Mouse (Mus musculus) C2C12 (cell line): ENCODE measurements around the gene Ost4. TPM values are rescaled to one million over a fixed set of nuclear protein-coding genes. Genes with fewer than 3 reads are reported as not detected.

Experiments used
- H3K27me3 ChIP-seq: one replicate; pipeline ENCODE4 v1.6.1; 2011; ENCODE audit not compliant: control insufficient read depth, insufficient read depth, insufficient read length
- H3K36me3 ChIP-seq: one replicate; pipeline ENCODE4 v1.6.1; 2011; ENCODE audit not compliant: control insufficient read depth, insufficient read depth
- H3K4me3 ChIP-seq: one replicate; pipeline ENCODE4 v1.5.1; 2011; ENCODE audit warnings: mild to moderate bottlenecking, control low read depth; ENCODE audit not compliant: poor library complexity, insufficient read depth, severe bottlenecking
- H3K79me2 ChIP-seq: one replicate; pipeline ENCODE4 v1.6.1; 2011; ENCODE audit not compliant: control insufficient read depth, insufficient read depth
- H3K79me3 ChIP-seq: one replicate; pipeline ENCODE4 v1.6.1; 2011; ENCODE audit warnings: low read depth, control low read depth
- H3ac ChIP-seq: one replicate; pipeline ENCODE3; 2011; ENCODE audit warnings: low read depth; ENCODE audit not compliant: control insufficient read depth, insufficient read length
- CEBPB ChIP-seq: IDR thresholded peaks from one replicate; pipeline ENCODE4 v1.6.1; 2011; ENCODE audit warnings: low read depth, mild to moderate bottlenecking, control low read depth, moderate library complexity
- CTCF ChIP-seq: IDR thresholded peaks from one replicate; pipeline ENCODE4 v1.5.1; 2011; ENCODE audit not compliant: control insufficient read depth, insufficient read depth, insufficient read length
- FOSL1 ChIP-seq: IDR thresholded peaks from one replicate; pipeline ENCODE4 v1.8.0; 2011; ENCODE audit warnings: mild to moderate bottlenecking, low read length; ENCODE audit not compliant: poor library complexity, insufficient read depth, severe bottlenecking
- MAX ChIP-seq: IDR thresholded peaks from one replicate; pipeline ENCODE4 v1.6.1; 2011; ENCODE audit warnings: mild to moderate bottlenecking, control low read depth
- MYOD1 ChIP-seq: IDR thresholded peaks from one replicate; pipeline ENCODE4 v1.6.1; 2011; ENCODE audit warnings: low read depth; ENCODE audit not compliant: control insufficient read depth, insufficient read length
- MYOG ChIP-seq: IDR thresholded peaks from one replicate; pipeline ENCODE4 v1.6.1; 2011; ENCODE audit not compliant: control insufficient read depth, insufficient read length; ENCODE audit errors: extremely low read depth
- USF1 ChIP-seq: IDR thresholded peaks from one replicate; pipeline ENCODE4 v1.6.1; 2011; ENCODE audit warnings: low read depth, mild to moderate bottlenecking, control low read depth, moderate library complexity
- polyA plus RNA-seq: library from polyadenylated mRNA; unstranded; fragments of >200 nt; fragmentation: generic; extraction: Trizol; gene quantifications from one replicate; pipeline ENCODE4 v1.2.1, GENCODE M21; 2012; ENCODE audit warnings: missing spikeins

Ost4 gene
- polyA plus RNA-seq, 1 experiment, result 348 TPM

DNA sequence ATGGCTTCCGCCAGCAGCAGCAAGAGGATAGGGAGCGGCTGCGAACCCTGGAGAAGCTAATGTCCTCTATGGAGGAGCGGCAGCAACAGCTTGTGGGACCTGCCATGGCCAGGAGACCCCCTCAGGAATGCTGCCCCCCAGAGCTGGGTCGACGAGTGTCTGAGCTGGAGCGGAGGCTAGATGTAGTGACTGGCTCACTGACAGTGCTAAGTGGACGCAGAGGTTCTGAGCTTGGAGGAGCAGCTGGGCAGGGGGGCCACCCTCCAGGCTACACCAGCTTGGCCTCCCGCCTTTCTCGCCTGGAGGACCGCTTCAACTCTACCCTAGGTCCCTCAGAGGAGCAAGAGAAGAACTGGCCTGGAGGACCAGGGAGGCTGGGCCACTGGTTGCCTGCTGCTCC, 9.8 kb upstream of the Ost4 start:
- Histone ChIP-seq H3K79me3 (no peaks in the 10 kb centered on the region), H3ac (no peak overlapping the region), H3K36me3 (no peaks in the 10 kb centered on the region), H3K79me2 (peaks cover 16% of the 10 kb centered on the region), H3K4me3 (no peak overlapping the region), H3K27me3 (no peaks in the 10 kb centered on the region)
- no peak for TF ChIP-seq MAX
- no peak for TF ChIP-seq USF1
- TF ChIP-seq CEBPB, result no peak
- TF ChIP-seq CTCF, result no peak
- no peak for TF ChIP-seq FOSL1
- no peak for TF ChIP-seq MYOD1
- TF ChIP-seq MYOG, result no peak

DNA sequence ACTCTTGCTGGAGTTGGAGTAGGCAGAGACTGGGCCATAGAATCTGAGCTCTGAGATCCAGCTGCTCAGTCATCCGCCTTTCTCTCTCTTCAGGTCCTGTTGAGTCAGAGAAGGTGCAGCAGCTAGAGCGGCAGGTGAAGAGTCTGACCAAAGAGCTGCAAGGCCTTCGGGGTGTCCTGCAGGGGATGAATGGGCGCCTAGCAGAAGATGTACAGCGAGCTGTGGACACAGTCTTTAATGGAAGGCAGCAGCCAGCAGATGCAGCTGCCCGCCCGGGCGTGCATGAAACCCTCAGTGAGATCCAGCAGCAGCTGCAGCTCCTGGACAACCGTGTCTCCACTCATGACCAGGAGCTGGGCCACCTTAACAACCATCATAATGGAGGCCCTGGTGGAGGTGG, 9.3 kb upstream of the Ost4 start:
- Histone ChIP-seq H3K4me3 (no peak overlapping the region), H3K27me3 (no peaks in the 10 kb centered on the region), H3ac (no peak overlapping the region), H3K79me3 (no peaks in the 10 kb centered on the region), H3K79me2 (peaks cover 16% of the 10 kb centered on the region), H3K36me3 (no peaks in the 10 kb centered on the region)
- TF ChIP-seq USF1 (no peak), MYOG (no peak), CEBPB (no peak), CTCF (no peak)

DNA sequence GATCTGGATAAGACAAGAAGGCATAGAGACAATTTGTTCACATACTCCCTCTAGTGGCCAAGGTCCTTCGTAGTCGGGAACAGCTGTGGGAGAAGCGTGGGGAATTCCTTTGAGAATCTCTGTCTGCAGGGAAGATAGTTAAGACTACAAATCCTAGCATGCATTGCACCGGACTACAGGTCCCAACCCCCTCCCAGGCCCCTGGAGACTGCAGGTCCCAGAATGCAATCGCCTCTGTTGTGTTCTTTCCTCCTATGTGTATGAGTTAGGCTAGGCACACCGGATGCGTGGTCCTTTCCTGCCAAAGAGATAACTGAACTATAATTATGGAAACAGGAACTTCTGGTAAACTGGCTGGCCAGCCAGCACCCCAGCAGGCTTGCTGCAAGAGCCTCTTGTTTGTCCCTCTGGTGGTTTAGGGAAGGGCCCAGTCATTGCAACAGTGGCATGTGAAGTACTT, 8.4 kb upstream of the Ost4 start:
- H3K27me3 ChIP-seq, result no peaks in the 10 kb centered on the region
- H3K79me2 ChIP-seq, result peaks cover 16% of the 10 kb centered on the region
- TF ChIP-seq FOSL1 (no peak), CEBPB (no peak), USF1 (no peak), MYOD1 (peak; percentile 54), MYOG (no peak), CTCF (peak; percentile 63), MAX (no peak)
- H3K4me3 ChIP-seq, result no peak overlapping the region
- no peak overlapping the region for H3ac ChIP-seq
- H3K36me3 ChIP-seq, result no peaks in the 10 kb centered on the region
- no peaks in the 10 kb centered on the region for H3K79me3 ChIP-seq

DNA sequence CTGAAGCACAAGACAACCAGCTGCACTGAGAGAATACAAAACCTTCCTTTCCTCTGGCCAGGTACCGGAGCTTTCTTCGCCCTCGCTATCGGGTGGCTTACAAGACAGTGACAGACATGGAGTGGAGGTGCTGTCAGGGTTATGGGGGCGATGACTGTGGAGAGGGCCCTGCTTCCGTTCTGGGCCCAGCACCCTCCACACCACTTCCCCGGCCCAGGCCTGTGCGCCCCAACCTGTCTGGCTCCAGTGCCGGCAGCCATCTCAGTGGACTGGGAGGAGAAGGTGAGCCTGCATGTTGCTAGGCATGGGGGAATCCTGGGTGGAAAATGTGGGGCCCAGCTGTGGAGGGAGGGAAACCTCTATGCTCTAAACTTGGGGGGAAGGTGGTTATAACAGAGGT, 7.9 kb upstream of the Ost4 start:
- Histone ChIP-seq H3ac (no peak overlapping the region), H3K4me3 (no peak overlapping the region), H3K79me2 (peaks cover 16% of the 10 kb centered on the region), H3K36me3 (no peaks in the 10 kb centered on the region), H3K27me3 (no peaks in the 10 kb centered on the region), H3K79me3 (no peaks in the 10 kb centered on the region)
- no peak for TF ChIP-seq CEBPB
- no peak for TF ChIP-seq USF1
- TF ChIP-seq FOSL1, result no peak
- no peak for TF ChIP-seq MYOD1
- no peak for TF ChIP-seq CTCF
- no peak for TF ChIP-seq MYOG
- no peak for TF ChIP-seq MAX

DNA sequence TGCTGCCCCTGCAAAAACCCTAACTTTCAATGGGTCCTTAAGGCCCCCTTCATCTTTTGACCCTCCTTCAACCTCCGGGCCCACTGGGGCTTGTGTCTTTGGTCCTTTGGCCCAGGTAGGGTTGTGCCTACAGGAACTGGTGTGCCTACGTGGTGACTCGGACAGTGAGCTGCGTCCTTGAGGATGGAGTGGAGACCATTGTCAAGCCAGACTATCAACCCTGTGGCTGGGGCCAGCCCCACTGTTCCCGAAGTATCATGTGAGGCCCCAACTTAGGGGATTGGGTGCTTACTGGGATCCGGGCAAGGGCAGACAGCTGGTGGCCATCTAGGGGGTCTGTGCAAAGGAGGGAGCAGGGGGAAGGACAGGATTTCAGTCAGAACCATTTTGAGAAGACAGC, 7.3 kb upstream of the Ost4 start:
- no peak overlapping the region for H3ac ChIP-seq
- H3K79me2 ChIP-seq, result peaks cover 16% of the 10 kb centered on the region
- no peaks in the 10 kb centered on the region for H3K79me3 ChIP-seq
- no peak for TF ChIP-seq MAX
- no peak for TF ChIP-seq CEBPB
- no peak for TF ChIP-seq MYOG
- no peak for TF ChIP-seq CTCF
- no peak for TF ChIP-seq FOSL1
- TF ChIP-seq MYOD1, result no peak
- TF ChIP-seq USF1, result no peak
- no peaks in the 10 kb centered on the region for H3K27me3 ChIP-seq
- H3K36me3 ChIP-seq, result no peaks in the 10 kb centered on the region
- H3K4me3 ChIP-seq, result no peak overlapping the region

DNA sequence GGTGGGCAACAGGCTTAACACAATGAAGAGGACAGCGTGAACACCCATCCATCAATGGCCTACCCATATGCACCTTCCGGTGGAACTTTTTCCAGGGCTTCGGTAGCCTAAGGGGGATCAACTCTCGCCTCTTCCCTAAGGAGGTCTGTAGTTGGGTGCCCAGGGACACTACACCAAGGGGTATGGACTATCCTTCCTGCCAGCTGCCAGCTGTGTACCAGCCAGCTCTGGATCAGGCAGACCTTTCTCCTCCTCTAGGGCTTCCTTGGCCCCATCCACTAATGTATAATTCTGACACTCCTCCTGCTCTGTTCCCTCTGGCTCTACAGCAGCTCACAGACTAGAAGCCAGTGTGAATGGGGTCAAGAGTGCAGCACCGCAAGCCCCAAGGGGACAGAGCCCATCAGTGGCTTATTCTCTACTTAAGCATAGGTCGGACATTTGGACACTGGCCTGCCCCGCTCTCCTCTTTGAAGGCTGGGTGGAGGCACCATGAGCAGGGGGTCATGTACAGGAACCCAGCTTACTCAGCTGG, 6.6 kb upstream of the Ost4 start:
- Histone ChIP-seq H3K36me3 (no peaks in the 10 kb centered on the region), H3ac (no peak overlapping the region), H3K4me3 (peak overlapping the region; percentile 23), H3K79me2 (peaks cover 16% of the 10 kb centered on the region), H3K27me3 (no peaks in the 10 kb centered on the region), H3K79me3 (no peaks in the 10 kb centered on the region)
- TF ChIP-seq MYOG (no peak), CEBPB (no peak), MAX (no peak), MYOD1 (no peak), CTCF (no peak), FOSL1 (no peak), USF1 (no peak)
